Mouse (Mus musculus) testis, adult 2 months (tissue): ENCODE results near the gene Ins1. TPM values are rescaled to one million over a fixed set of nuclear protein-coding genes. Genes with fewer than 3 reads are reported as not detected.

Source experiments
- H3K27ac ChIP-seq: fragments of 200-500 bp; 2 replicates; pipeline ENCODE4 v1.5.1; 2012; ENCODE audit warnings: low read depth, low read length; ENCODE audit not compliant: control insufficient read depth, insufficient read depth
- H3K27me3 ChIP-seq: fragments of 200-500 bp; 2 replicates; pipeline ENCODE4 v1.6.1; 2012; ENCODE audit warnings: mild to moderate bottlenecking, low read length, moderate library complexity; ENCODE audit not compliant: control insufficient read depth, insufficient read depth
- H3K36me3 ChIP-seq: fragments of 200-500 bp; 2 replicates; pipeline ENCODE4 v1.6.1; 2012; ENCODE audit warnings: mild to moderate bottlenecking, low read length; ENCODE audit not compliant: control insufficient read depth, insufficient read depth
- H3K4me1 ChIP-seq: fragments of 200-500 bp; 2 replicates; pipeline ENCODE4 v1.6.1; 2012; ENCODE audit warnings: low read length; ENCODE audit not compliant: control insufficient read depth, insufficient read depth
- H3K4me3 ChIP-seq: fragments of 200-500 bp; 2 replicates; pipeline ENCODE4 v1.5.1; 2012; ENCODE audit warnings: low read depth, mild to moderate bottlenecking, low read length, moderate library complexity, mixed read lengths; ENCODE audit not compliant: control insufficient read depth
- CTCF ChIP-seq: fragments of 200-500 bp; IDR thresholded peaks from 2 replicates; pipeline ENCODE4 v1.5.1; 2012; ENCODE audit warnings: low read depth, mild to moderate bottlenecking, inconsistent platforms, low read length, moderate library complexity; ENCODE audit not compliant: control insufficient read depth, insufficient read depth, insufficient replicate concordance
- POLR2A ChIP-seq: fragments of 200-500 bp; IDR thresholded peaks from 2 replicates; pipeline ENCODE4 v1.6.1; 2012; ENCODE audit warnings: low read depth, mild to moderate bottlenecking, inconsistent platforms, low read length, moderate library complexity; ENCODE audit not compliant: control insufficient read depth
- polyA plus RNA-seq: library from polyadenylated mRNA; depleted of rRNA; stranded (reverse); fragments of >200 nt; gene quantifications from 2 replicates; pipeline ENCODE4 v1.2.3, GENCODE M21; 2012; rRNA removed

The Ins1 gene
- polyA plus RNA-seq: not detected in 2 replicates

- no peak within 1 kb of the TSS for H3K27ac ChIP-seq
- H3K4me1 ChIP-seq: no peaks in the 10 kb centered on the region
- no peak within 1 kb of the TSS for H3K4me3 ChIP-seq
- H3K27me3 ChIP-seq: no peaks in the 10 kb centered on the region
- H3K36me3 ChIP-seq: no peaks in the 10 kb centered on the region
- no peak for TF ChIP-seq CTCF
- no peak for TF ChIP-seq POLR2A
Observed at GRCm38 (mm10) chr19:52263997-52264396, at the start of gene Ins1. TSS of gene Ins1 (plus strand) at chr19:52264297.
